Mouse (Mus musculus) limb, embryonic 14.5 days (tissue): ENCODE measurements at regions not wholly inside any gene's neighbourhood (a gene's known extent, or its start where the extent isn't known, plus 50 kb on each side); places are given as distances from the start of the nearest gene placed in this dataset.
"Not testable (repeated sequence)": the region's sequence is repeated elsewhere in the genome, so short reads cannot be mapped to it uniquely, and the experiment has no call there.

Experiments
- ATAC-seq: fragments of 200-750 bp; cut with Nextera tagmentation; 2 replicates; pipeline ENCODE4 v1.8.0; 2017; ENCODE audit warnings: low read depth, moderate number of reproducible peaks, moderate TSS enrichment; ENCODE audit not compliant: low FRiP score
- DNase-seq: peaks from one replicate; pipeline ENCODE4 v3.0.0-alpha.2; 2015; ENCODE audit warnings: low spot score
- H3K27ac ChIP-seq: fragments of 300-500 bp; sonication (generic); replicated peaks from 2 replicates; pipeline ENCODE4 v1.5.1; 2014; ENCODE audit warnings: low read depth, mild to moderate bottlenecking, low read length, moderate library complexity, mixed read lengths
- H3K27me3 ChIP-seq: fragments of 300-500 bp; sonication (generic); 2 replicates; pipeline ENCODE4 v1.6.1; 2014; ENCODE audit warnings: low read length, mixed read lengths; ENCODE audit not compliant: control insufficient read depth, insufficient read depth
- H3K36me3 ChIP-seq: fragments of 300-500 bp; sonication (generic); 2 replicates; pipeline ENCODE4 v1.6.1; 2014; ENCODE audit warnings: mild to moderate bottlenecking, low read length, moderate library complexity, mixed read lengths; ENCODE audit not compliant: control insufficient read depth, insufficient read depth
- H3K4me1 ChIP-seq: fragments of 300-500 bp; sonication (generic); 2 replicates; pipeline ENCODE4 v1.6.1; 2014; ENCODE audit warnings: antibody characterized with exemption, low read length, mixed read lengths; ENCODE audit not compliant: control insufficient read depth, insufficient read depth
- H3K4me2 ChIP-seq: fragments of 300-500 bp; sonication (generic); replicated peaks from 2 replicates; pipeline ENCODE4 v1.6.1; 2014; ENCODE audit warnings: low read depth, mild to moderate bottlenecking, low read length, moderate library complexity; ENCODE audit not compliant: severe bottlenecking
- H3K4me3 ChIP-seq: fragments of 300-500 bp; sonication (generic); replicated peaks from 2 replicates; pipeline ENCODE4 v1.5.1; 2014; ENCODE audit warnings: low read length
- H3K9ac ChIP-seq: fragments of 300-500 bp; sonication (generic); 2 replicates; pipeline ENCODE4 v1.6.1; 2014; ENCODE audit warnings: mild to moderate bottlenecking, low read depth, low read length, moderate library complexity; ENCODE audit not compliant: severe bottlenecking
- H3K9me3 ChIP-seq: fragments of 300-500 bp; sonication (generic); 2 replicates; pipeline ENCODE4 v1.6.1; 2016; ENCODE audit warnings: low read length; ENCODE audit not compliant: control insufficient read depth
- POLR2A ChIP-seq: fragments of 200-500 bp; IDR thresholded peaks from 2 replicates; pipeline ENCODE4 v1.8.0; 2012; ENCODE audit warnings: inconsistent platforms, mild to moderate bottlenecking, moderate library complexity, borderline replicate concordance; ENCODE audit not compliant: insufficient read depth, insufficient read length; ENCODE audit errors: extremely low read depth
- WGBS: fragments of 180-500 bp; shearing (Covaris S2); extraction: QIAGEN DNeasy Blood & Tissue Kit; methylation state at CpG from one replicate; pipeline ENCODE4 v1.1.7; 2014; 5-methylcytosine and 5-hydroxymethylcytosine counted together

DNA sequence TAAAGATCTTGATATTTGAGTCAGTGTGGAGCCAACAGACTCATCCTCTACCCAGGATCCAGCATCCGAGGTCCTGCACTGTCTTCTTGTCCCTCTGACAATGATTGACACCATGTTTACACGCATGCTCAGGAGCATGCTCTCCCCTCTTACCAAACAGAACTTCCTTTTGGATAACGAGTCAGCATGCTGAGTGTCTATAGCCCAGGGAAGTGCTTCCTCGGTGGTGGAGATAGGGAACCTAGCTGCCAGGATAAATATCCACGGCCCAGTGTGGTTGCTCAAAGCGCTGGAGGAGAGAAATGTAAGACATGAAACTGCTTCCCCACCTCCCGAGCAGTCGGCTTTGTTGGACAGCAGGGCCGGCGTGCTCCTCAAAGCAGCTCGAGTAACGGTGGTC lies 99.7 kb upstream of the Slc38a2 start:
- no peak overlapping the region for H3K4me3 ChIP-seq
- H3K36me3 ChIP-seq: no peaks in the 10 kb centered on the region
- H3K4me2 ChIP-seq: no peak overlapping the region
- no peak for DNase-seq
- 0 out of 2 replicates have a peak overlapping the region, but pooled peaks have one; percentile 26 for H3K27ac ChIP-seq
- ATAC-seq: no peak
- H3K9ac ChIP-seq: no peak overlapping the region
- no peak for TF ChIP-seq POLR2A
- no peaks in the 10 kb centered on the region for H3K9me3 ChIP-seq
- WGBS: 64% methylated on average over 12 of the region's 12 CpGs
- 0 out of 2 replicates have a peak, but pooled peaks cover 3% of the 10 kb centered on the region for H3K4me1 ChIP-seq
- no peaks in the 10 kb centered on the region for H3K27me3 ChIP-seq

DNA sequence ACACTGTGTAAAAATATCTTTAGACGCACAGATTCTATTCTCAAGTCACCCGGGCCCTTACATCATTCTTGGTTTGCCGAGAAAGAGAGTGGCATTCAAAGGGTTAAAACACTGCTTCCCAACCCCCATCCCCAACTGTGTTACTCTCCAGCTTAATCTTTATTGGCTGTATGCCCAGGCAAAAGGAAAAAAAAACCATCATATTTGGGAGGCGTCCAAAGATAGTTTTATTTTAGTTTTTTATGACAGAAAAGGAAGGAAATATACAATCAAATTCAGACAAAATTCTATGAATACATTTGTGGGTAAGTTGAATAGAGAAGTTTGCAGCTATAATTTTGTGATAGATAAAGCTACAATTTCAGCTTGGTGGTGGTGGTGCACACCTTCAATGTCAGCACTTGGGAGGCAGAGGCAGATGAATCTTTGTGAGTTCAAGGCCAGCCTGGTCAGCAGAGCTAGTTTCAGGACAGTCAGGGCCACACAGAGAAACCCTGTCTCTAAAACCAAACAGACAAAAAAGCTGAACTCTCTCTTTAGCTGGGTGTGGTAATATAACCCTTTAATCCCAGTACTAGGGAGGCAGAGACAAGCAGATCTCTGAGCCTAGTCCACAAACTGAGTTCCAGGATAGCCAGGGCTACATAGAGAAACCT lies 98.2 kb upstream of the Slc38a2 start:
- Histone ChIP-seq H3K36me3 (no peaks in the 10 kb centered on the region), H3K4me3 (no peak overlapping the region), H3K9ac (no peak overlapping the region), H3K27me3 (no peaks in the 10 kb centered on the region), H3K4me2 (no peak overlapping the region), H3K27ac (peak overlapping the region; percentile 14; the same call in 1 of the 2 replicates), H3K4me1 (0 out of 2 replicates have a peak, but pooled peaks cover 3% of the 10 kb centered on the region), H3K9me3 (no peaks in the 10 kb centered on the region)
- WGBS: 46% methylated on average over 4 of the region's 4 CpGs
- ATAC-seq: no peak
- TF ChIP-seq POLR2A: no peak
- DNase-seq: peak; percentile 86

DNA sequence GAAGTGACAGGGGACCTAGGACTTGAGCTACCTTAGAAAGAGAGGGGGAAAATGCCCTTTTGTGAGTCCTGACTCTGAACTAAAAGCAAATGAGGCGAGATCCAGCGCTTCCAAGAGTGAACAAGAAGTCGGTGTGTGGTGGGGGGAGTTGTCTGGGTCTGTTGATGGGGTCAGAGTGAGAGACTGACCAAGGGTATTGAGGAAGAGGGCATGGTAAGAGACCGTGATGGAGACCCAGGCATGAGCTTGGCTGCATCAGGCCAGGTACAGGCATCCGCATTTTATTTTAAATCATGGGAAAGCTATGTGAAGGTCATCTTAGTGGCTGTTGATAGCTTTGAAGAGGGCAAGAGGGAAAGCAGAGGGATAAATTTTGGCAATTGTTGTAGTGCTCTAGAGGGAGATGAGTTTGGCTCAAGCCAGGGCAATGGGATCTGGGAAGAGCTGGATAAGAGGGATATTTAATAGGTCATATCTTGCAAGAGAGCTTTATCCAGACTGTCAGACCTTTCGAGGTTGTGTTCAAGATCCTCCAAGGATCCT lies 94.7 kb upstream of the Slc38a2 start:
- Histone ChIP-seq H3K27me3 (no peaks in the 10 kb centered on the region), H3K9me3 (no peaks in the 10 kb centered on the region), H3K4me2 (no peak overlapping the region), H3K9ac (no peak overlapping the region), H3K36me3 (no peaks in the 10 kb centered on the region), H3K27ac (no peak overlapping the region), H3K4me3 (no peak overlapping the region), H3K4me1 (0 out of 2 replicates have a peak, but pooled peaks cover 3% of the 10 kb centered on the region)
- 82% methylated on average over 6 of the region's 6 CpGs for WGBS
- TF ChIP-seq POLR2A: no peak
- ATAC-seq: no peak
- no peak for DNase-seq

DNA sequence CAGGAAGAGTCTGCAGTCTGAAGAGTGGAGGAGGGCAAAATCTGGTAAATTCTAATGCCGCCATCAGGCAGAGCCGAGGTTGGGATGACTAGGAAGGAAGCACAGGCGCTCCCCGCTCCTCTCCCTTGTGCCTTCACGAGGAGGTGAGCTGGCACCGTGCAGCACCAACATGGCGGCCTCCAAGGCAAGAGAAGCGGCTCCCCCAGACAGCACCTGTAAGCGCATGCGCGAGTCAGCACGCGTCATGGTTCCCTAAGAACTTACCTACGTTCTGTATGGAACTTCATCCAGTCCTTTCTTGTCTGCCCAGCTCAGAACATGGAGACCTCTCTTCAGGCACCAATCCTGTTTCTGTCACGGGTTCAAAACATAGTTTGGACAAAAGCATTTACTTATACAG lies 93.7 kb upstream of the Slc38a2 start:
- Histone ChIP-seq H3K4me1 (0 out of 2 replicates have a peak, but pooled peaks cover 3% of the 10 kb centered on the region), H3K9ac (no peak overlapping the region), H3K4me2 (no peak overlapping the region), H3K27me3 (no peaks in the 10 kb centered on the region), H3K36me3 (no peaks in the 10 kb centered on the region), H3K9me3 (no peaks in the 10 kb centered on the region), H3K27ac (no peak overlapping the region), H3K4me3 (no peak overlapping the region)
- 94% methylated on average over 15 of the region's 15 CpGs for WGBS
- TF ChIP-seq POLR2A: no peak
- ATAC-seq (no peak), DNase-seq (no peak)

DNA sequence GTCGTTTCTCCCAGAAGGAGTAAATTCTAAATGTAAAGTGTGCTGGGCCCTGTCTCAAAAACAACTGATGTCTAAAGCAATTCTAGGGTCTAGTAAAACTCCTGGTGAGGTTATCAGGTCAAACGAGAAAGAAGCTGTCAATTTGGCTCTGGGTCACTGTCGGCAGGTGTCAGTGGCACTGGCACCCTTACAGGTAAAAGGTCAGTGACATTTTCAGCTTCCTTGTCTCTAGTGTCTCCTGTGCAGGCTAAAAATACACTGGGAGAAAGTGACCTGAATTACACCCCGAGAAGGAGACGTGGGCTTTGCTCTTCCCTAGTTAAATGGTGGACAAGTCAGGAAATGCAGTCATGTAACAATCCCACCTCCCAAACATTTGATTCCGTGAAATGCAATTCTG lies 91.8 kb upstream of the Slc38a2 start:
- H3K27ac ChIP-seq: no peak overlapping the region
- no peaks in the 10 kb centered on the region for H3K4me1 ChIP-seq
- DNase-seq: no peak
- H3K9ac ChIP-seq: no peak overlapping the region
- H3K27me3 ChIP-seq: no peaks in the 10 kb centered on the region
- H3K4me2 ChIP-seq: no peak overlapping the region
- no peak for TF ChIP-seq POLR2A
- H3K36me3 ChIP-seq: no peaks in the 10 kb centered on the region
- H3K9me3 ChIP-seq: no peaks in the 10 kb centered on the region
- H3K4me3 ChIP-seq: no peak overlapping the region
- no peak for ATAC-seq
- WGBS: 73% methylated on average over 6 of the region's 6 CpGs

DNA sequence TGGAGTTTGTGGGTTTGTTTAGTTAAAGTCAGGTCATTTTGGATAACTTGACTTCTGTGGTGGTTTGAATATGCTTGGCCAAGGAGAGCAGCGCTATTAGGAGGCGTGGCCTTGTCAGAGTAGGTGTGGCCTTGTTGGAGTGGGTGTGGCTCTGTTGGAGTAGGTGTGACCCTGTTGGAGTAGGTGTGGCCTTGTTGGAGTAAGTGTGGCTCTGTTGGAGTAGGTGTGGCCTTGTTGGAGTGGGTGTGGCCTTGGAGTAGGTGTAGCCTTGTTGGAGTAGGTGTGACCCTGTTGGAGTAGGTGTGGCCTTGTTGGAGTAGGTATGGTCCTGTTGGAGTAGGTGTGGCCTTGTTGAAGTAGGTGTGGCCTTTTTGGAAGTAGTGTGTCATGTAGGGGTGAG lies 88.4 kb upstream of the Slc38a2 start:
- ATAC-seq, H3K27me3 ChIP-seq, H3K27ac ChIP-seq, H3K4me1 ChIP-seq, DNase-seq, H3K9me3 ChIP-seq, H3K4me3 ChIP-seq, H3K36me3 ChIP-seq, H3K9ac ChIP-seq, H3K4me2 ChIP-seq: not testable (repeated sequence)
- WGBS: 84% methylated on average over 2 of the region's 2 CpGs
